Mouse (Mus musculus) layer of hippocampus, postnatal 10 days (tissue): ENCODE data around the gene Gpt2. TPM values are rescaled to one million over a fixed set of nuclear protein-coding genes. Genes with fewer than 3 reads are reported as not detected.

ENCODE experiments used
- DNase-seq, 2 experiments: peaks; one replicate each; pipeline ENCODE4 v3.0.0; 2021; ENCODE audit warnings: low spot score in 2 of 2
- total RNA-seq, 2 experiments: library from RNA; stranded (reverse); gene quantifications; 2 replicates each; pipeline ENCODE4 v1.2.3; 2021

The Gpt2 gene
- total RNA-seq, 2 experiments from 2014 or later: 51.9 to 58.7 TPM

DNA sequence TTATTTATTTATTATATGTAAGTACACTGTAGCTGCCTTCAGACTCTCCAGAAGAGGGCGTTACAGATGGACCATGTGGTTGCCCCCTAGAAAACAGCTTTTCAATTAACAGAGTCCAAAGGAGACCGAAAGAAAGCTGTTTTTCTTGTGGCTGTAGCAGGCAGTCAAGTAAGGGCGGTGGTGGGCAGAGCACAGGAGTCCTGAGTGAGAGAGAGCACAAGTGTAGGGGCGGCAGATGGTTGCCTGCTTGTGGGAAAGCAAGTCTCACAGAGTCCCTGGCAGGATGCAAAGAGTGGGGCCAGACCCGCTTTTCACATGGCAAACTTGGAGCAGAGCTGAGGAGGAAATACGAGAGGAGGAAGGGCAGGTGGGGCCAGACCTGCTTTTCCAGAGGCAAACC, 9.9 kb upstream of the Gpt2 start:
- peak in 1 of 2 experiments; percentile 26 for DNase-seq

DNA sequence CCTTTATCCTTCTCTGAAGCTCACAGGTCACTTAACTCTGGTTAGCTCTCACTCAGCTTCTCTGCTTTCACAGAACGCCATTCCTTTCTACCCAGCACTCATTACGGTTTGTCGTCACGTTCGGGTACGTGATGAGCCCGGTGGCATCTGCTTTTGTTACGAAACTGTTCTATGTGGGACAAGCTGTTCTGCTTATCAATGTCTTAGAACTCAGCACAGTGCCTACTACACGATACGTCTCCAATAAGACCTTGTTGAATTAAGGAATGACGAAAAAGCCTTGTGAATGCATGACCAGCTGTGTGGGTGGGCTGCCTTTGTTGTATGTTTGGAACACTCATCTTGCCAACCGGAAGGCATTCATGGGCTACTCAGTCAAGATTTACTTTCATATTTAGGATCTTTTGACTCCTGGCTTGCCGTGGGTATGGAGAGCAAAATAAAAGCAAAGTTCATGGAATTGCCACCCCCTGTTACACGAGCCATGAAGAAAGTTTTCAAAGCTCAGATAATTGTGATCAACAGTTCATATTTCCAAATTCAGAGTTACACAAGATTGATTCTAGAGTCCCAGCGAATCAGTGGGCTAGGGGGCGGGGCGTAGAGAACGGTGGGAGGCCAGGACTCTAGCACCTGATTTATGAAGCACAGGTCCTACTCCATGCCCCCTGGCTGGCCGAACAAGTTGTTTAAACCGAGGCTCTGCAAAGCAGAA, 4.3 kb upstream of the Gpt2 start:
- no peak for DNase-seq

DNA sequence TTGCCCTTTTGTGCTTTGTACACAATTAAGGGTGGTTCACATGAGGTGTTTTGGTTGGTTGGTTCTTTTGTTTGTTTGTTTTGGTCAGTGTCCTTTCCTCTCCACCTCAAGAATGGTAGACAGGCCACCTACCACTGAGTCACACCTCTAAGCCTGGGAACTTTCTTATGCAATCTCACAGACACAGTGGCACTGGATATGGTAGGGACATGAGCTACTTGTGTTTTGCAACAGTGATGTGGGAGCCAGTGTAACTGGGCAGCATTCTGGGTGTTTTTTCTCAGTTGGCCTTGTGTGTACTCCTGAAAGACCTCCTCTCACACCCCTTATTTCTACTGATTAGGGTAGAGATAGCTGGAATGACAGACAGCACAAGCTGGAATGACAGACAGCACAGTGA, 3.7 kb upstream of the Gpt2 start:
- no peak for DNase-seq

DNA sequence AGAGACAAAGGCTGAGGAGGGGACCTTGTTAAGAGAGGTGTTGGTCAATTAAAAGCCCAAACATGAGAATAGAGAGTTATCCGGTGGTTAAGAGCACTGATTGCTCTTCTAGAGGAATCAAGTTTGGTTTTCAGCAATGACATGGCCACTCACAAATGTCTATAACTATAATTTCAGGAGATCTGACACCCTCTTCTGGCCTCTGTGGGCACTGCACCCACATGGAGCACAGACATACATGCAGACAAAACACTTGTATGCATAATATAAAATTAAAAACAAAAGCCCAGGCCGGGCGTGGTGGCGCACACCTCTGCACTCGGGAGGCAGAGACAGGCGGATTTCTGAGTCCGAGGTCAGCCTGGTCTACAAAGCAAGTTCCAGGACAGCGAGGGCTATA, 2.8 kb upstream of the Gpt2 start:
- DNase-seq: no peak

DNA sequence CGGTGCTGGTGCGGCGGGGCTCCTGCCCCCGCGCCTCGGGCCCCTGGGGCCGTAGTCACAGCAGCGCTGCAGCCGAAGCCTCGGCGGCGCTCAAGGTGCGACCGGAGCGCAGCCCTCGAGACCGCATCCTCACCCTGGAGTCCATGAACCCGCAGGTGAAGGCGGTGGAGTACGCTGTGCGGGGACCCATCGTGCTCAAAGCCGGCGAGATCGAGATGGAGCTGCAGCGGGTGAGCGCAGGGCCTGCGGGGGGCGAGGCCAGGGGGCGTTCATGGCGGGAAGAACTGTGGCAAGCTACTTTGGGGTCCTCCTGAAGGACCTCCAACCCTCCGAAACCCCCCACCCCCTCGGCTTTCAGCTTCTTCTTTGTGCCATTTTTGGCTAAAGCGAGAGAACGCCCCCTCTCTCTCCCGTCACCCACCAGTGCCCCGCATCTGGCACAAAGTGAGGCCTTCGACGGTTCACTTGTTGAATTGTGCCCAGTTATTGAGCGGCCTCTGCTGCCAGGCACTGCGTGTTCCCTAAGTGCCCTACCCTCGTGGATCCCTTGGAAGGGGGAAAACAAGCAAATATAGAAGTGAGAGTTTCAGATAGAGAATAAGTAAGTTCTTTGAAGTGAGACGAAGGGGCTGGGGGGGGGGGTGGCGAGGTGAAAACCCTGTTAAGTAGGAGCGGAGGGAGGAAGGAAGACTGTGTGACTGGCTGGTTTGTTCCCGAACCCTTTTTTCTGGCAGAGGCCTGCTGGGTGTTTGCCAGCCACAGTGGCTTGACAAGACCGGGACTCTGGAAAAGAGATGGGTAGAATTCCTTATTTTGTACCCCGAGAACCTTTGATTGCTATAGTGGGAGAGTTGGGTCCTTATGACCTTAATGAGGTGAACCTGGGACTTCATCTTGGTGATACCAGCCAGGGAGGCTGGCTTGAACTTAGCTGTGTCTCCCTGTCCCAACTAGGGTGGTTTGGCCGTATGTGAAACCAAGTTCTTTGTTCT, 860 bp downstream of the Gpt2 start:
- peak; percentile 65 to 70 for DNase-seq

DNA sequence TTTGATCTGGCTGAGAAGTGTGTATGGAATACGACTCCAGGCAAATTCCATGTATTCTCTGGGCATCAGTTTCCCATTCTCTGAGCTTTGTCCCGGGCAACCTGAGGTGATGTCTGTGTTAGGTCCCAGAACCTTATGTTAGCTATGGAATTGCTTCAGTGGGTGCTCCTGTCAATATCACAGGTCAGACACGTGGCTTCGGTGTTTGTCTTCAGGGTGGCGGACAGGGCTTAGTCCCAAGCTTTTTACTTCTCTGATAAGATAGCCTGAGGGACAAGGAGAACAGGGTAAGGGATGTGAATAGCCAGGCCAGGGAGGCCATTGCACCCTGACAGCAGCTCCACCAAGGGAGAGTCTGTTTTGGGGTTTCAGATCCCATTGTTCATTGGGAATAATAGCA, 3.7 kb downstream of the Gpt2 start:
- no peak for DNase-seq

DNA sequence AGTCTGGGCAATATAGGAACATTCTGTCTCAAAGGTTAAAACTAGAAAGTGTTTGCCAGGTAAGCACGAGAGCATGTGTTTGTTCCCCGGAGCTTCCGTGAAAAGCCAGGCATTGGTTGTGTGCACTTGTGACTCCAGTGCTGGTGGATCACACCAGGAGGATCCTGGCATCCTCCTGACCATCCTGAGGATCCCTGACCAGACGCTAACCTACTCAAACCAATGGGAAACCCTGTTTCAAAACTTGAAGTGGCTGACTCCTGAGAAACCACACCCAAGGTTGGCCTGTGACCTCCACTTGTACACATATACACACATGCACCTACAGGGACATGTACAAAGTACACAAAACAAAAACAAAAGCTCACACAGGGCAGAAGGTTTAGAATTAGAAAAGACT, 4.4 kb downstream of the Gpt2 start:
- no peak for DNase-seq

DNA sequence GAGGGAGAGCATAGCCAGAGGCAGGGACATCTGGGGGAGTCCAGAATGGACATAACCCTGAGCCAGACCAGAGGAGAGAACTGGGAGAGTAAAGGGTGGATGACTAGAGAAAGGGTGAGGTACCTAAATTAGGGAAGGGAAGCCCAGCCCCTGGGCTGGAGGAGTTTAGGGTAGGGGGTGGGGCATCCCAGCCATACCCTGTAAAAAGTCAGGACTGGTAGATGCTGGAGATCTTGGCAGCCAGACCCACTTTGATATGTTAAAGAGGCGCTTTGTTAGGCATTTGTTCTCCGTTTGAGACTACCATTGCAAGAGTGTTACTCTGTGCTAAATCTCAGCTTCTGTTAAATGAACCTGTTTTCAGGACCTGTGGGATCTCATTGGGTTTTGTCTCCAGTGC, 6.2 kb downstream of the Gpt2 start:
- no peak for DNase-seq

DNA sequence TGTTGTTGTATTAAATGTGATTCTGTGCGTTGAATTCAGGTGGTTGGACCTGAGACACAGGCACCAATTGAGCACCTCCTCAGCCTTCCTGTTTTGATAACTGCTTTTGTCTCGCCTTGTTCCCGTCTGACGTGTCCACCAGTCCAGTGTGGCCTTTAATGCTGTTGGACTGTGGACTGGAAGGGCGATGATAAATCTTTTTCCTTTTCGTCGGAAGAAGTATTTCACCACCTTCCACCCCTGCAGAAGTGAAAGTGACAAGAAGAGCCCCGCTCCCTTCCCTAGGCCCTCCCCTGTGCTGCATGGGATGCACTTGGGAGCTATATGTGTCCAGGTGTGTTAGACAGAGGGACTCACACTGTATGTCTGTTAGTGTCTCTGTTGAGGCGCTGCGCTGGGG, 8.1 kb downstream of the Gpt2 start:
- no peak for DNase-seq

DNA sequence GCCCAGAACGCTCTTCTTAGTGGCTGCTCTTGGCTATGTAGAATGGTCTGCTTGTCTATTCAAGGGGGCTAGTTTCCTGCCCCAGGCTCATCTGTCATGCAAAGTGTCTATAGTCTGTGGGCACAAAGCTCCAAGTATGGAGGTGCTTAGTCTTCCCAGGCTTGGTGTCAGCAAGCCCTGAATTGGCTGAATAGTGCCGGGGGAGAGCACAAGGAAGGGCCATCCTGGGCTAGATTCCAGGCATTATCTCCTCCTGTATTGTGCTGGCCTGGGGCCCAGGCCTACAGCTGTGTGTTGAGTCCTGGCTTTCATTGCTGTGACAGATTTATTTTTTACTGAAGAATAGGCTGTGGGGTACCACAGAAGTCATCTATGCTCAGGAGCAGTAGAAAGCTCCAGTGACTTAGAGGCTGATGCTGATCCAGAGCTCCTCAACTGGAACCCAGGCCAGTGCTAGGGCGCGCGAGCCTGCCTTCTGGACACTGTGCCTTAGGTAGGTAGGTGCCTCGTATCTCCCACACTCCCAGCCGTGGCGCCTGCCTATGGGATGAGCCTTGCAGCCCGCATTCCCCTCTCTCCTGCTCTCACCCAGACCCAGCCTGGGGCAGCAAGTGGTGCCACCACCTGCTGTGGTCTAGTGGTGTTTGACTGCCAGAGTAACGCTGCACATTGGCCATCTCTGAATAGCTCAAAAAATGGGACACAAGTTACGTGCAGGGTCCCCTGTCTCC, 8.7 kb downstream of the Gpt2 start:
- DNase-seq: peak; percentile 40 to 60

DNA sequence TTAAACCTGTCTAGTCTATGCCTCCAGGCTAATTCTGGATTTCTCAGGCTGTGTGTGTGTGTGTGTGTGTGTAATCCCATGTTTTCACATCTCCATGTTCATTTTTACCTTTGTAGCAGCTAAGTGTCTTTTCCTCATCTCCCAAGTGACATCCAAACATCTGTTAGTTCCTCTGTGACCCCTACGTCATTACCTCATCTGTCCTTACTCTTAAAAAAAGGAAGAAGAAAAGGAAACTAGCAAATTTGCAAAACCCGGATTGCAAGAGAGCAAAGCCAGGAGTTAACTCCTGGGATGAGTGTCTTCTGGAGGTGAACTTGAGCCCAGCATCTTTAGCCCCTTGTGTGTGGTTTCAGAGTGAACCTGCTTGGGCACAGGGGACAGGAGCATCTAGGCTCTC, 10.0 kb downstream of the Gpt2 start:
- no peak for DNase-seq

DNA sequence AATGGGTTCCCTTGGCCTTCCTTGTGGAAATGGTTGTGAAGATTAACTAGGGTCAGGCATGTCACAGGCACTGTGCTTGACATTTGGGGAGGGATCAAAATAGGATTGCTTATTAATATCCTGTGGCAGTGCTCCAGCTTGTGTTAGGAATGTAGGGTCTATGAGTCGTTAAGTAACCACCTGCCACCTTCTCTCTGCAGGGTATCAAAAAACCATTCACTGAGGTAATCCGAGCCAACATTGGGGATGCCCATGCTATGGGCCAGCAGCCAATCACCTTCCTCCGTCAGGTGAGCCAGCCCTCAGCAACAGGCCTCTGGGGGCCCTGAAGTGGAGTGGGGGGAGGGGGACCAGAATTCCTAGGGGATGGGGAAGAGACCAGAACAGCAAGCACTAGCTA, 10.7 kb downstream of the Gpt2 start:
- DNase-seq: no peak

DNA sequence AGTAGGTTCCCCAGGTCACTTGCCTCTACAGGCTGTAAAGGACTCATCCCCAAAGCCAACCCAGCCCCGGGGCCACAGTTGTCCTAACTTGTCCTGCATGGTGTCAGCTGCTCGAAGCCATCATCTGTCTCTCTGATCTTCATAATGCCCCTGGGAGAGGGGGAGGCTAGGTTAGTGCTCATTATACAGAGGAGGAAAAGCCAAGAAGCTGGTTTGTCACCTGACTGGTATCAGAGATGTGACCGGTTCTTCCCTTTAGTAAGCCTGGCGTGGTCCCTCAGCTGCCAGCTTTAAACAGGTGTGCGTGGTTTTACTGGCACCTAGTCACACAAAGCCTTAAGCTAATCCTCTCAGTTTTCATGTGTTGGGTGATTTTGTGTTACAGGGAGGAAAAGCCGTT, 12.3 kb downstream of the Gpt2 start:
- DNase-seq: no peak

DNA sequence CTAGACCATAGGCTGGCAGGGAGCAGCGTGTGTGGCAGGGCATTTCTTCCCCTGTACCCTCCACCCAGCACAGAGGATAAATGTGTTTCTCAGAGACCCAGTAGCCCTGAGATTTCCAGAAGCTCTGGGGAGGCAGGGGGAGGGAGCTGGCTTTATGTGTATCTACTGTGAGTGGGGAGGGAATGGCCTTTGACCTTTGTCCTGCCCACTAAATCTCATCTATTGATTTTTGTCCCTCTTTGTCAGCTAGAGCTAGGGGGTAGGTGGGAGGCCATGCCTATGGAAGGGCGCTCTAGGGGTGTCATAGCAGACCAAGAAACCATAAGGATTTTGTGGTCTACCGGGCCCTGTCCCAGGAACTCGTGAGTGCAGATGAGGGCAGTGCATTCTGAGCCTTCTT, 14.2 kb downstream of the Gpt2 start:
- DNase-seq: no peak

DNA sequence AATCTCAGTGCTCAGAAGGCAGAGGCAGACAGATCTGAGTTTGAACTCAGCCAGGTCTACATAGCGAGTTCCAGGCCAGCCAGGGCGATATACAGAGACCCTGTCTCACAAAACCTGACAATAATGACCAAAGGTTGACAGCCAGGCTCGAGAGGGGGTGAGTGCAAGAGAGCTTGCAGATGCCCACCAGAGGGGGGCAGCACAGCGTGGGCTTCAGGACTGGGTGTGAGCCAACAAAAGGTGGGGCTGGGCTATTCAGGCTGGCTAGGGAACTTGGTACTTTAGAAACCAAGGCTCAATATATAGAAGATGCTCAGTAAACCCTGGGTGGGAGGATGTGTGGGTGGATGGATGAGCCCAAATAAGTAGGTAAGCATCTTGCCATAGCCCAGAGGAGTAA, 16.3 kb downstream of the Gpt2 start:
- DNase-seq: no peak

DNA sequence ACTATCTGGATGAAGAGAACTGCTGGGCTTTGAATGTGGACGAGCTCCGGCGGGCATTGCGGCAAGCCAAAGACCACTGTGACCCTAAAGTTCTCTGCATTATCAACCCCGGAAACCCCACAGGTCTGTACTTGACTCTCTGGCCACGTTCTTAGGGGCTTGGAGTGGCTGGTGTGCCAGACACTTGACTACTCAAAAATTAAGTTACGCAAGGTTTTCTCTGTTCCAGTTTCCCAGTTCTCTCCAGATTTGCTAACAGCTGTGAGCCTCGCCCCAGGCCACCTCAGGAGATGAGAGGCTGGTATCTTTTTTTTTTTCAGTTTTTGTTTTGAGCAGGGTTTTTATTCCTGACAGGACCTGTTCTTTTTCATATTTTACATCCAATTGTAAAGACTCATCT, 19.9 kb downstream of the Gpt2 start:
- no peak for DNase-seq

DNA sequence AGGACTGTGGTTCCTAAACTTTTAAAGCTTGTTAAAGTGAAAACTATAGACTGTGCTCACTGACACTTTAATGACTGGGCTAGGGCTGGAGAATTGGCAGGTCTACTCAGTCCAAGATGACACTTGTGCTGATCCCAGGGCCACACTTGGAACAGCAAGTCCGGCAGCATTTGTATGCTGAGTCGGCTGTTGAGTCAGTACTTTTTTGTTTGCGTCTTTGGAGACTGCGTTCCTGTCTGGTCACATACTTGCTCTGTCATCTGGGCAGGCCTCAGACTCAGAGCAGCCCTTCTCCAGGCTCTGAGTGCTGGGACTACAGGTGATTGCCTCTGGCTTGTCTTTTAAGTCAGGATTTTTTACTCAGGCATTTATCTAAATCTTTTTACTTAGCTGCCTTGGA, 20.9 kb downstream of the Gpt2 start:
- no peak for DNase-seq

DNA sequence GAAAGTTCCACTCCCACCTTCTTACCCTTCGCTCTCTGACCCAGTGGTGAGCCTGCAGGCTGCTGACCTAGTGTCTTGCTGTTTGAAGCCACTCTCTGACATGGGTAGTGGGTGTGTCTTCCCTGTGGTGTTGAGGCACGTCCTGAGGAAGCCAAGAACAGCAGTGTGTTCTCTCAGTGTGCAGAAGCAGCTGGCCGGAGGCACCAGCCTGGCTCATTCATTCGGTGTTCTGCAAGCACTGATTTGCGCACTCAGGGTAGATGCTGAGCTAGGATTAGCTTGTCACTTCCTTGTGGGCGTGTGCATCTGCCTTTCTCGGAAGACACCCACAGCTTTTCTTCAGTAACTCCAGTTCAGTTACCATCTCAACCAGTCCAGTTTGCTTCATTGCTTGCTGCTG, 23.0 kb downstream of the Gpt2 start:
- no peak for DNase-seq

DNA sequence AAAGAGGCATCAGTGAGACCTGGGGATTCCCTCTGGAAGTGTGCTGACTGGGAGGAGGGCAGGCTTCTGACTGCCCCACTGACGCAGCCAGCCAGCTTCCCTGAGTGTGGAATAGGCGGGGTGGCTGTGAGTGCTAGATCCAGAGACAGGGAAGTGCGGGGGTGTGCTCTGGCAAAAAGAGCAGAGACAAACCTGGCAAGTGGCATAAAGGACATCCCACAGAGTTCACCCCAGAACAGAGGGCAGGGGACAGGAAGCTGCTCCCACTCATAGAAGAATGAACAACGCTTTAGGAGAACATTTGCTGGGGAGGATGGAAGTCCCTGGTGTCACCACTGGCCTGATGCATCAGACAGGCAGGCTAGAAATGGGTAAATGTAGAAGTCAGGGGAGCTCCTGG, 25.0 kb downstream of the Gpt2 start:
- DNase-seq: no peak

DNA sequence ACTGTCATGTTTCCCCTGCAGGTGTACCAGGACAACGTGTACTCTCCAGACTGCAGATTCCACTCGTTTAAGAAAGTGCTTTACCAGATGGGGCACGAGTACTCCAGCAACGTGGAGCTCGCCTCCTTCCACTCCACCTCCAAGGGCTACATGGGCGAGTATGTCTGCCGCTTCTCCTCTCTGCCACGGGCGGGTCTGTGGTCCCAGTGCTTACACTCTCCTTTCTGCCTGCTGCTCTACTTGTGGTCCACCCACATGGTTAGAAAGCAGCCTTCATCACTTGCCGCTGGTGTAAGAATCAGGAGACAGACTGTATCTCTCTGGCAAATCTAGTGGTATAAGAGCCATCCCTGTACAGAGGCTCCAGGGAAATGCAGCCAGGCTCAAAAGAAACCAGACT, 25.6 kb downstream of the Gpt2 start:
- DNase-seq: no peak

DNA sequence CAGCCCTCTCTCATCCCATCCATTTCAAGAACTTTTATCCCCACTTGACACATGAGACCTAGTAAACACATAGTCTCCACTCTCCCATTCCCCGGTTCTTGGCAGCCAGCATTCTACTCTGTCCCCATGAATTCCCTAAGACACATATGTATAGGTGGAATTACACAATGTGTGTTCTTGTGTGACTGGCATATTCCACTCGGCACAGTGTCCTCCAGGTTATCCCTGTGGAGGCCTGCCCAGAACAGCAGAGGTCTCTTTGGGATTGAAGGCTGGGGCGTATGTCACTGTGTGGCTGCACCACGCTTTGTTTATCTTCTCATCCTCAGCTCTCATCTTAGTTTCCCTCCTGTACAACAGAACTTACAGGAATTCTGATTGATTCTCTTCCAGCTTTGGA, 28.2 kb downstream of the Gpt2 start:
- DNase-seq: no peak

DNA sequence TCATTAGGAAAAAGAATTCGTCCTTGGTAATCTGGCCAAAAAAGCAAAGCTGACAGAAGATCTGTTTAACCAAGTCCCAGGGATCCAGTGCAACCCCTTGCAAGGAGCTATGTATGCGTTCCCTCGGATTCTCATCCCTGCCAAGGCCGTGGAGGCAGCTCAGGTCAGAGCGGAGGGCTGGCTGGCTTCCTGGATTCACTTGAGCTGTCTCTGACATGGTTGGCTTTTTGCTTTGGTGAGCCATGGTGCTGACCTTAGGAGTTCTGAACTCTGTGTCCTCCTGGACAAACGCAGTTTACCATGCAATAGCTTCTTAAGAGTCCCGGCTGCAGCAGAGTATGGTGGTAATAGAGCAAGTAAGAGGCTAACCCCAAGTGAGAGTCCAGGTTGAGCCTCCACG, 29.0 kb downstream of the Gpt2 start:
- DNase-seq: no peak
